9 mouse cellular contexts compared by ENCODE assay signal in genomic region chr9:10324697-10325368, GRCm38 (mm10).
DNase-seq lines count a peak whose midpoint lies in the region; TF ChIP-seq lines count a peak whose summit lies in the region.
"Had no signal": no experiment of that assay in that cellular context is flagged by ENCODE, and none has a peak within 500 bp of the region (broad histone marks: within the 10 kb centered on the region; RNA-seq: fewer than 3 reads in every experiment).

No protein-coding gene starts in this region.

- H3K27ac ChIP-seq in cortical plate, adult 2 months (ENCODE audit: insufficient read depth, low read length), result no peak overlapping the region
- H3K27ac ChIP-seq: limb, embryonic 13.5 days had no signal

- no peak overlapping the region for H3K4me3 ChIP-seq in cortical plate, adult 2 months (ENCODE audit: insufficient read depth, low read length)
- H3K4me3 ChIP-seq: limb, embryonic 13.5 days had no signal

- TF ChIP-seq POLR2A in cortical plate, adult 2 months (IDR thresholded peaks at IDR 0.05; ENCODE audit: extremely low read depth, insufficient read depth, low read length), result no peak

- TF ChIP-seq CTCF in cortical plate, adult 2 months (IDR thresholded peaks at IDR 0.05; ENCODE audit: extremely low read depth, insufficient read depth, low read length), result peak; percentile 70

- DNase-seq in heart, postnatal 4 days, result peak; percentile 59
- DNase-seq in heart, adult 8-10 months (ENCODE audit: low spot score), result no peak
- DNase-seq in urinary bladder, postnatal 25 days (ENCODE audit: low spot score), result peak; percentile 23
- no peak for DNase-seq in urinary bladder, postnatal 10 days (ENCODE audit: low spot score)
- DNase-seq in layer of hippocampus, postnatal 10 days (ENCODE audit: low spot score in 2 of 2), result peak; percentile 57 to 59
- DNase-seq in retina, embryonic 14.5 days (ENCODE audit: low spot score), result peak; percentile 70
- no peak for DNase-seq in urinary bladder, postnatal 4 days (ENCODE audit: low spot score in 2 of 2)

- no peaks in the 10 kb centered on the region for H3K4me1 ChIP-seq in cortical plate, adult 2 months (ENCODE audit: control insufficient read depth, insufficient read depth, low read length)
- H3K4me1 ChIP-seq: limb, embryonic 13.5 days had no signal

Comparison
In these comparisons a context has a peak if more than half of its experiments do, and no peak if none do; other contexts are left out.
1. DNase-seq: peak in heart, postnatal 4 days (single experiment), urinary bladder, postnatal 25 days (single experiment), layer of hippocampus, postnatal 10 days (2 of 2) and retina, embryonic 14.5 days (single experiment); none in heart, adult 8-10 months (single experiment), urinary bladder, postnatal 10 days (single experiment) and urinary bladder, postnatal 4 days (0 of 2).